Mouse (Mus musculus) lung, postnatal 14 days (tissue): Measurements from ENCODE around the gene Timm13.

Experiments used
- DNase-seq: peaks from one replicate; pipeline ENCODE4 v3.0.0; 2021

Gene Timm13

GRCm38 (mm10) chr10:80932700-80933420 lies 32.1 kb upstream of the Timm13 start:
- DNase-seq: no peak

- DNase-seq: no peak
Observed at GRCm38 (mm10) chr10:80932206-80932605, 31.4 kb upstream of the Timm13 start.

GRCm38 (mm10) chr10:80931695-80932094 lies 30.9 kb upstream of the Timm13 start:
- DNase-seq: no peak

GRCm38 (mm10) chr10:80931153-80931671 lies 30.4 kb upstream of the Timm13 start:
- no peak for DNase-seq

GRCm38 (mm10) chr10:80930361-80931152 lies 29.8 kb upstream of the Timm13 start:
- DNase-seq: no peak

GRCm38 (mm10) chr10:80929299-80930226 lies 28.8 kb upstream of the Timm13 start, which contains the start of gene Gadd45b:
TSS of gene Gadd45b (plus strand) at chr10:80930073.
- peak; percentile 99 for DNase-seq

GRCm38 (mm10) chr10:80928586-80929298 lies 28.0 kb upstream of the Timm13 start:
- peak; percentile 95 for DNase-seq

- no peak for DNase-seq
Observed at GRCm38 (mm10) chr10:80925472-80925871, 24.7 kb upstream of the Timm13 start.

- no peak for DNase-seq
Observed at GRCm38 (mm10) chr10:80921923-80922322, 21.2 kb upstream of the Timm13 start.

GRCm38 (mm10) chr10:80917779-80918434 lies 17.1 kb upstream of the Timm13 start, which contains the start of gene Lmnb2:
TSS of gene Lmnb2 (minus strand) at chr10:80918245.
- peak; percentile 70 for DNase-seq

- no peak for DNase-seq
Observed at GRCm38 (mm10) chr10:80917336-80917778, 16.6 kb upstream of the Timm13 start.

GRCm38 (mm10) chr10:80915736-80916135 lies 15.0 kb upstream of the Timm13 start:
- no peak for DNase-seq

GRCm38 (mm10) chr10:80915260-80915659 lies 14.5 kb upstream of the Timm13 start:
- DNase-seq: no peak

GRCm38 (mm10) chr10:80914253-80914656 lies 13.5 kb upstream of the Timm13 start:
- DNase-seq: no peak

GRCm38 (mm10) chr10:80913364-80914011 lies 12.7 kb upstream of the Timm13 start:
- no peak for DNase-seq

GRCm38 (mm10) chr10:80911891-80912290 lies 11.1 kb upstream of the Timm13 start:
- no peak for DNase-seq

- no peak for DNase-seq
Observed at GRCm38 (mm10) chr10:80911354-80911753, 10.6 kb upstream of the Timm13 start.

- no peak for DNase-seq
Observed at GRCm38 (mm10) chr10:80909375-80910162, 8.8 kb upstream of the Timm13 start.

GRCm38 (mm10) chr10:80904709-80905108 lies 3.9 kb upstream of the Timm13 start:
- no peak for DNase-seq
